27 mouse cellular contexts compared by ENCODE assay signal in the genomic region with DNA sequence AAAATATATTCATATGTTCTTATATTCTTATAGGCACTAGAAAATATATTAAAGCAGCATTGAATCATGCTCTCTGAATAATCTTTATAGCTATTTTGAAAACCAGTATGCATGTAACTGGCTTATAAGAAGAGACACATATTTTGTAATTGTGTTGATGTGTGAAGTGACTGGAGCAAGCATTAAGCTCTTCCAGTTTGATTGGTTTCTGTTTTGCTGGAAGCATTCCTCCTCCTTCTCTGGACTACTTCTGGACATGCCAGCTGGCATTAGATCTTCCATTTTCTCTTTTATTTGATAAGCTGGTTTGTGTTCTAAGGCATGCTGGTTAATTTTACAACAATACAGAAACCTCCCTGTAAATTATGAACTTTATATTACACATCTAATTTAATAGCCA.
"Had no signal": no experiment of that assay in that cellular context is flagged by ENCODE, and none has a peak within 500 bp of the region (broad histone marks: within the 10 kb centered on the region; RNA-seq: fewer than 3 reads in every experiment).

No protein-coding gene starts in this region.

- DNase-seq: gastrocnemius, adult 2 months; gastrocnemius, postnatal 10 days; gastrocnemius, postnatal 36 days; heart, adult 11 months; heart, postnatal 14 days; heart, postnatal 36 days; kidney, adult 11 months; kidney, adult 2 months; kidney, adult 9 months; kidney, postnatal 14 days; kidney, postnatal 36 days; layer of hippocampus, adult 9-11 months; layer of hippocampus, postnatal 36 days; left cerebral cortex, postnatal 4 days had no signal

- H3K9me3 ChIP-seq: heart, embryonic 13.5 days; heart, embryonic 15.5 days; hindbrain, embryonic 13.5 days; hindbrain, embryonic 15.5 days; kidney, embryonic 15.5 days; limb, embryonic 13.5 days; limb, embryonic 15.5 days; liver, embryonic 12.5 days had no signal

- H3K36me3 ChIP-seq: heart, embryonic 13.5 days; heart, embryonic 15.5 days; hindbrain, embryonic 13.5 days; hindbrain, embryonic 15.5 days; kidney, embryonic 15.5 days; limb, embryonic 13.5 days; limb, embryonic 15.5 days; liver, embryonic 12.5 days had no signal

- ATAC-seq: hindbrain, postnatal 0 days; intestine, embryonic 16.5 days; liver, embryonic 12.5 days had no signal

- H3K27me3 ChIP-seq: heart, embryonic 13.5 days; heart, embryonic 15.5 days; hindbrain, embryonic 13.5 days; hindbrain, embryonic 15.5 days; kidney, embryonic 15.5 days; limb, embryonic 13.5 days; limb, embryonic 15.5 days; liver, embryonic 12.5 days had no signal

- H3K27ac ChIP-seq: gastrocnemius, adult 2 months; heart, embryonic 13.5 days; heart, embryonic 15.5 days; hindbrain, embryonic 13.5 days; hindbrain, embryonic 15.5 days; hindbrain, postnatal 0 days; kidney, embryonic 15.5 days; kidney, postnatal 0 days; limb, embryonic 13.5 days; limb, embryonic 15.5 days; liver, embryonic 12.5 days; liver, embryonic 14.5 days had no signal

- H3K4me2 ChIP-seq: heart, embryonic 11.5 days; heart, embryonic 13.5 days; heart, embryonic 15.5 days; hindbrain, embryonic 13.5 days; hindbrain, embryonic 15.5 days; kidney, embryonic 15.5 days; limb, embryonic 13.5 days; limb, embryonic 15.5 days; liver, embryonic 12.5 days had no signal

- H3K4me1 ChIP-seq: heart, embryonic 13.5 days; heart, embryonic 15.5 days; kidney, embryonic 15.5 days; liver, embryonic 12.5 days had no signal

- H3K4me3 ChIP-seq: gastrocnemius, adult 2 months; heart, embryonic 13.5 days; heart, embryonic 15.5 days; hindbrain, embryonic 13.5 days; hindbrain, embryonic 15.5 days; kidney, embryonic 15.5 days; limb, embryonic 13.5 days; limb, embryonic 15.5 days; liver, embryonic 12.5 days had no signal

- H3K9ac ChIP-seq: heart, embryonic 13.5 days; heart, embryonic 15.5 days; hindbrain, embryonic 13.5 days; hindbrain, embryonic 15.5 days; kidney, embryonic 15.5 days; limb, embryonic 13.5 days; limb, embryonic 15.5 days; liver, embryonic 12.5 days; liver, embryonic 14.5 days had no signal
